Mouse (Mus musculus) embryonic fibroblast, embryonic 13.5 days (primary cell): ENCODE measurements around the gene Emc4.

Experiments
- CTCF ChIP-seq: IDR thresholded peaks from 2 replicates; pipeline ENCODE4 v1.5.1; 2011; ENCODE audit warnings: mild to moderate bottlenecking, control low read depth, low read length, moderate library complexity, borderline replicate concordance; ENCODE audit not compliant: insufficient read depth
- POLR2A ChIP-seq: IDR thresholded peaks from 2 replicates; pipeline ENCODE4 v1.6.1; 2011; ENCODE audit warnings: low read depth, mild to moderate bottlenecking, control low read depth, low read length, moderate library complexity

DNA sequence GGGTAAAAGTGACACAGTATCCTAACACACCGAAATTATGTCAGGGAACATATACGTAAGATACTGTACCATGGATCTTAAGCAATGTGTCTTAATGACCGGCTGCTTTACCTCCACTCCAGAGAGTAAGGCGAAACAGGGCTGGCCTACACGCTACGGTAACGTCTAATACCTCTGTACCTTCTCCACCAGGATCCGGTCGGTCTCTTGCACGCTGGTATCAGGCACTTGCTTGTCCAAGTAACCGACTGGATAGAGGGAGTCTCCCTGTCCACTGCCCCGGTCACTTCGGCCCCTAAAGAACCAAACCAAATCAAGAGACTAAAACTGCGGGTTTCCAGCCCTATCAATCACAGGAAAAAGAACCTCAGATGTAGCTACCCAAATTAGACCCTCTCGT, 605 bp downstream of the Emc4 start:
- no peak for TF ChIP-seq POLR2A
- no peak for TF ChIP-seq CTCF
